Mouse (Mus musculus) hematopoietic stem cell, adult 5-6 weeks (primary cell): ENCODE measurements around the gene Myl7. TPM values are rescaled to one million over a fixed set of nuclear protein-coding genes. Genes with fewer than 3 reads are reported as not detected.

Experiments used
- ATAC-seq, 2 experiments: fragments of 125-278 bp in 1 of 2; replicated peaks in 1 of 2; 2 replicates each; pipeline ENCODE4 v1.8.0; 2016 to 2017; ENCODE audit warnings: inconsistent platforms in 2 of 2, mild to moderate bottlenecking in 2 of 2, moderate number of reproducible peaks in 2 of 2, low read depth in 1 of 2, moderate TSS enrichment in 1 of 2; ENCODE audit not compliant: low FRiP score in 2 of 2, poor library complexity in 2 of 2, severe bottlenecking in 2 of 2, insufficient read depth in 1 of 2, low TSS enrichment in 1 of 2
- total RNA-seq: library from RNA; stranded (forward); fragments of 172-1452, 232-1000 nt; gene quantifications from 2 replicates; pipeline ENCODE4 v1.2.3, GENCODE M21; 2017

Gene Myl7
- total RNA-seq, 1 experiment from 2014 or later = not detected

DNA sequence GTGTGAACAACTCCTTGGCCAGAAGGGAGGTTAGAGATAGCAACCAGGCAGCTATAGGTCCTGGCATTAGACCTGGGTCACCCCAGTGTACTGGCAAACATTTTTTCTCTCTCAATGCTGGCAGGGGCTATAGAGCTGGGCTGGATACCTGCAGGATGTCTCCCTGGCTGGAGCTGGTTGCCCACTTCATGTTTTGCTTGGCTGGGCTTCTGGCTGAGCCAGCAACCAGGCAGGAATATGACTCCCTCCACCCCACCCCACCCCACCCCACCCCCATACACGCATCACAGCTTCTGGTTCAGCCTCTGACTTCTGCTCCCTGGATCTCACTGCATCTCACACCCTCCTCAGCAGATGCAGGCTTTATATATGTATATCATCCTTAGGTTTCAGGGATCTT, 46.3 kb downstream of the Myl7 start:
- no peak for ATAC-seq

DNA sequence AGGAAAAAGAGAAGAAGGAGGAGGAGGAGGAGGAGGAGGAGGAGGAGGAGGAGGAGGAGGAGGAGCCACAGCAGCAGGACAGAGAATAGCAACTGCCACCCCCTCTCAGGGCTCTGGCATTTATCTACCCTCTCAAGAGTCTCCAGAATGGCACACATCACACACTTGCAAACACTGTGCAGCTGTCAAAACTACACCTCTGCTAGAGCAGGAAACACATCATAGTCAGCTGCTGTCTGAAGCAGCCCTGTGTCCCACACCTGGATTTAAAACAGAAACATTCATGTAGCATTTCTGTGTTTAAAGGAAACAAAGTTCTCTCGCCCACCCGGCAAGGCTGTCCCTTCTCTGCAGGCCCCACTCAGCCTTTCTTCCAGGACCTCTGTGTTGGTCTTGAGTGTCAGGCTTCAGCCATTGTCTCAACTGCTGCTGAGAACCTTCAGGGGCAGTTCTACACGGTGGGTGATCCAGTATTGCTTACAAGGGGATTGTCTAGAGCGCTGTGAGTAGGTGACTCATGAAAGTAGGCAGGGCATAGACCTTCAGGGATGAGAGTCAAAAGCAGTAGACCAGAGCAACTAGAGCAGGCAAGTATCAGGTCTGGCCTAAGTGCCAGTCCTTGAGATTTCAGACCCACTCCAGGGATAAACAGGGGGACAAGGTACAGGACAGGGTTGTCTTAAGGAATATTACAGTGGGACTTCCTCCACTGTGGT, 47.4 kb downstream of the Myl7 start:
- ATAC-seq = no peak

DNA sequence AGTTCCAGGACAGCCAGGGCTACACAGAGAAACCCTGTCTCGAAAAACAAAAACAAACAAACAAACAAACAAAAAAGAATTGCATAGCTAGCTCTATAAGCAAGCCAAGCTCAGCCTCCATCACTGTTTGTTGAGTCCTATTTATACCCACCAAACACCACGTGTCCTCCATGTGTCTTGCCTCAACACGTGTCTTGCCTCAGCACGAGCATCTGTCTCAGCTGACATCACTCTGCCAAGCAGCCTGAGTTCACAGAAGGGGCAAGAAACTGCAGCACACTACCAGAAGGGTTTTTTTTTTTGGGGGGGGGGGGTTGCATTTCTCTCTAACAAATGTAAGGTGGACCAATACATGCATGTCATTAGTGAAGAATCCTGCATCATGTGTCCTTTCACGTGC, 48.1 kb downstream of the Myl7 start:
- ATAC-seq = no peak

DNA sequence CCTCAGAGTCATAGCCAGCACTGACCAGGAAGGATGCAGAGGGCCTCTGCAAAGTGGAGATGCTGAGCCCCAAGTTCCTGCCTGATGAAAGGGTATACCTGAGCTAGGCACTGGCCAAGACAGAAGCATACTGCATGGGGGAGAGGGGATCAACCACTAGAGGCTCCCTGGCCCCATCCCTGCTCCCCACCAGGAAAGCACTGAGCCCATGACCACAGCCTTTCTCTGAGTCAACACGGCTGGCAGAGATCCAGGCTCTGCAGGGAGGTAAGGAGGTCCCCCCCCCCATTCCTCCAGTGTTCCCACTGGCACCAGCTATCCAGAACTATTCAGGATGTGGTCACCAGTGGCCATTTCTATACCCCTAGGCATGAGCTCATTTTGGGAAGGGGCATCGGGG, 49.3 kb downstream of the Myl7 start:
- no peak for ATAC-seq

DNA sequence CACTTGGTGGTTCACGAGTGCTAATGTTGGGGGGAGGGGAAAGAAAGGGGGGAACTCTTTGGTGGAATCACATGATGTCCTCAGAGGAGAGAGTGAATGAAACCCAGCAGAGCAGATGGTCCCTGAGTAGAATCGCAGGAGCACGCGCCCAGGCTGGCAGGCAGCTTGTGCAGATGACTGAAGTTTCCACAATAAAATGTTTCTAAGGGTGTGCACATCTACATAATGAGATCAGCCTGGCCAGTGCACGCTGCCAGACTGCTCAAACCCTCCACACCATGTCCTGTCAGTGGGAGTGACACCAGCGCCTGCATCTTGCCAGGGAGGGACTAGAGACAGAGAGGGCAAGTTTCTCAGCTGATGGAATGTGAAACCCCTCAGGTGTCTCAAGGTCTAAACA, 49.8 kb downstream of the Myl7 start:
- ATAC-seq = no peak

- ATAC-seq = peak; percentile 36 to 42; a peak in 2 of 4 replicates
These were observed 51.8 kb downstream of the Myl7 start for GRCm38 (mm10) chr11:5846639-5847345.

Other genes starting within 250 kb of the Myl7 start
- 38.8 and 39.4 TPM in 2 replicates for gene Mrps24, start 183.1 kb downstream of the Myl7 start, total RNA-seq
- 8.0 and 9.1 TPM in 2 replicates for gene Urgcp, start 136.4 kb downstream of the Myl7 start, total RNA-seq
- gene Dbnl, start 110.3 kb downstream of the Myl7 start, total RNA-seq = 71.7 and 93.2 TPM in 2 replicates
- 1.2 TPM in 1 of 2 replicates, not detected in the other for gene Pgam2, start 95.0 kb downstream of the Myl7 start, total RNA-seq
- 1.4 and 5.1 TPM in 2 replicates for gene Polm, start 60.8 kb downstream of the Myl7 start, total RNA-seq
- gene Aebp1, start 36.8 kb downstream of the Myl7 start, total RNA-seq = 0.25 and 0.65 TPM in 2 replicates
- 39.9 and 55.8 TPM in 2 replicates for gene Pold2, start 20.5 kb downstream of the Myl7 start, total RNA-seq
- not detected in 2 replicates for gene Gck, start 51.3 kb upstream of the Myl7 start, total RNA-seq
- gene Ykt6, start 56.9 kb upstream of the Myl7 start, total RNA-seq = 34.5 and 39.9 TPM in 2 replicates
- 1.7 and 3.4 TPM in 2 replicates for gene Camk2b, start 167.6 kb upstream of the Myl7 start, total RNA-seq